In genomic region chr13:107927499-107928215, GRCm38 (mm10) we compare ENCODE assay signal across 10 mouse cellular contexts.
DNase-seq lines count a peak whose midpoint lies in the region; ATAC-seq and TF ChIP-seq lines count a peak whose summit lies in the region.
"Had no signal": no experiment of that assay in that cellular context is flagged by ENCODE, and none has a peak within 500 bp of the region (broad histone marks: within the 10 kb centered on the region; RNA-seq: fewer than 3 reads in every experiment).

No protein-coding gene starts in this region.

- no peak overlapping the region for H3K9ac ChIP-seq in lung, embryonic 14.5 days
- H3K9ac ChIP-seq: kidney, embryonic 15.5 days had no signal

- DNase-seq in adrenal gland, adult (ENCODE audit: inconsistent age in 2 of 2, low spot score in 1 of 2) = peak; percentile 38 to 61
- DNase-seq in adrenal gland, postnatal 10 days = no peak
- DNase-seq in spleen, adult 12 weeks (ENCODE audit: low spot score) = peak; percentile 4
- DNase-seq in spleen, postnatal 14 days (ENCODE audit: low spot score in 2 of 2) = no peak
- DNase-seq in lung, embryonic 14.5 days = peak; percentile 34
- DNase-seq in thymus, postnatal 4 days = peak; percentile 53
- DNase-seq in layer of hippocampus, postnatal 25 days (ENCODE audit: extremely low spot score in 1 of 2, low spot score in 1 of 2) = no peak

- no peak overlapping the region for H3K4me3 ChIP-seq in lung, embryonic 14.5 days (ENCODE audit: low read depth, low read length)
- H3K4me3 ChIP-seq: kidney, embryonic 15.5 days had no signal

- no peaks in the 10 kb centered on the region for H3K9me3 ChIP-seq in lung, embryonic 14.5 days (ENCODE audit: low read depth, low read length)
- H3K9me3 ChIP-seq: kidney, embryonic 15.5 days had no signal

- no peak overlapping the region for H3K27ac ChIP-seq in lung, embryonic 14.5 days (ENCODE audit: low read depth)
- H3K27ac ChIP-seq: kidney, embryonic 15.5 days had no signal

- no peak overlapping the region for H3K4me2 ChIP-seq in lung, embryonic 14.5 days
- H3K4me2 ChIP-seq: heart, embryonic 11.5 days; kidney, embryonic 15.5 days had no signal

- no peaks in the 10 kb centered on the region for H3K27me3 ChIP-seq in lung, embryonic 14.5 days (ENCODE audit: insufficient read depth, low read length)
- H3K27me3 ChIP-seq: kidney, embryonic 15.5 days had no signal

- TF ChIP-seq CTCF in lung, embryonic 14.5 days (IDR thresholded peaks at IDR 0.05; ENCODE audit: low read depth) = peak; percentile 36

- H3K36me3 ChIP-seq in lung, embryonic 14.5 days (ENCODE audit: insufficient read depth) = no peaks in the 10 kb centered on the region
- H3K36me3 ChIP-seq: kidney, embryonic 15.5 days had no signal

- 67% methylated on average over 10 of the region's 10 CpGs for WGBS in lung, embryonic 14.5 days

- H3K4me1 ChIP-seq in lung, embryonic 14.5 days (ENCODE audit: insufficient read depth) = no peaks in the 10 kb centered on the region; the same call in 1 of the 2 replicates

- no peak for ATAC-seq in lung, embryonic 14.5 days (ENCODE audit: insufficient read depth)
- no peak for ATAC-seq in frontal cortex, adult (ENCODE audit: low TSS enrichment)

Comparison
In these comparisons a context has a peak if more than half of its experiments do, and no peak if none do; other contexts are left out.
1. DNase-seq: peak in adrenal gland, adult (2 of 2), spleen, adult 12 weeks (single experiment), lung, embryonic 14.5 days (single experiment) and thymus, postnatal 4 days (single experiment); none in adrenal gland, postnatal 10 days (single experiment), spleen, postnatal 14 days (0 of 2) and layer of hippocampus, postnatal 25 days (0 of 2).